9 mouse cellular contexts compared by ENCODE assay signal in the genomic region with DNA sequence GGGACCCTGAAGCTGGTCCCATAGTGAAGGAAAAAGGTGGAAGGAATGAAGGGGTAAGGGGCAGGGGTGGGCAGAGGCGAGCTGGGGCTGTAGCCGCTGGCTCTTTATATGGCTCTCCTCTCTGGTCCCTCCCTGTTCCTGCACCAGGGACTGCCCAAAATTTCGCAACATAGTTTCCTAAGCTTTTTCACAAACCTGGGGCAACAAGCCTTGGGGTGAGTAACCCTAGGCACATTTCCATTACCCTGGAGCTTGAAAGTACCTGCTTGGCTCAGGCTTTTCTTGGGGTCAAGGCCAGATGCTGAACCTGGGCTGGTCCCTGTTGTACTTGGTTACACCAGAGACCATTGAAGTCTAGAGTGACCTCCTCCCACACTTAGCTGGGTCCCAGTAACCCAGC. TPM values are rescaled to one million over a fixed set of nuclear protein-coding genes. Genes with fewer than 3 reads are reported as not detected.
A peak's percentile ranks its signal among the peaks of the same experiment; 100 is the strongest.
DNase-seq lines count a peak whose midpoint lies in the region; ATAC-seq and TF ChIP-seq lines count a peak whose summit lies in the region.
"Had no signal": no experiment of that assay in that cellular context is flagged by ENCODE, and none has a peak within 500 bp of the region (broad histone marks: within the 10 kb centered on the region; RNA-seq: fewer than 3 reads in every experiment).

TSS of gene C3 (minus strand) at position 123 of the 400 bp plus-strand sequence.

- WGBS in lung, adult 2 months: 37% methylated on average over 3 of the region's 3 CpGs

- intact Hi-C loops in gastrocnemius, postnatal 36 days (cut with DNase I): no loop called here

- H3K79me3 ChIP-seq in C2C12 (ENCODE audit: low read depth): no peaks in the 10 kb centered on the region

- TF ChIP-seq CTCF in C2C12 (IDR thresholded peaks at IDR 0.05; ENCODE audit: control insufficient read depth, insufficient read depth, insufficient read length): no peak
- TF ChIP-seq CTCF in lung, adult 2 months (IDR thresholded peaks at IDR 0.05; ENCODE audit: insufficient read depth, low read length): no peak

- no peak for DNase-seq in gastrocnemius, postnatal 36 days
- DNase-seq in gastrocnemius, postnatal 25 days: no peak
- DNase-seq in lung, adult 2 months: peak; percentile 65
- no peak for DNase-seq in embryo, embryonic 9.5 days (ENCODE audit: extremely low spot score)
- DNase-seq in c-Kit-positive CD71-positive TER-119-positive erythroid progenitor cells, embryonic 14.5 days (ENCODE audit: low spot score): no peak
- no peak for DNase-seq in right cerebral cortex, postnatal 10 days (ENCODE audit: low spot score in 2 of 2)
- DNase-seq: layer of hippocampus, adult 9-11 months had no signal

- no peak within 1 kb of the TSS for H3K4me3 ChIP-seq in C2C12 (ENCODE audit: insufficient read depth, poor library complexity, severe bottlenecking)
- peak within 1 kb of the TSS; percentile 64 for H3K4me3 ChIP-seq in lung, adult 2 months (replicated peaks; ENCODE audit: extremely low read depth, low read depth, low read length)

- peaks cover 39% of the 10 kb centered on the region for H3K27me3 ChIP-seq in C2C12 (ENCODE audit: control insufficient read depth, insufficient read depth, insufficient read length)

- no peaks in the 10 kb centered on the region for H3K36me3 ChIP-seq in C2C12 (ENCODE audit: control insufficient read depth, insufficient read depth)

- no peaks in the 10 kb centered on the region for H3K79me2 ChIP-seq in C2C12 (ENCODE audit: control insufficient read depth, insufficient read depth)

- TF ChIP-seq POLR2A in lung, adult 2 months (IDR thresholded peaks at IDR 0.05; ENCODE audit: borderline replicate concordance, extremely low read depth, low read depth, low read length): peak; percentile 44; the same call in 1 of the 2 replicates

- H3K4me1 ChIP-seq in lung, adult 2 months (ENCODE audit: control insufficient read depth, insufficient read depth, low read length): peaks cover 12% of the 10 kb centered on the region

- H3ac ChIP-seq in C2C12 (ENCODE audit: control insufficient read depth, insufficient read length, low read depth): no peak within 1 kb of the TSS

- ATAC-seq in granulocyte monocyte progenitor cell, adult 5-6 weeks (replicated peaks; ENCODE audit: poor library complexity, severe bottlenecking): peak; percentile 69

TF ChIP-seq in C2C12, 6 proteins besides CTCF, POLR2A, EP300 and RAD21:
- TF ChIP-seq CEBPB (IDR thresholded peaks at IDR 0.05; ENCODE audit: low read depth) (peak; percentile 35), MAX (IDR thresholded peaks at IDR 0.05) (no peak)

RNA-seq across cellular contexts. Expression of gene C3, which starts in this region (rescaled TPM):
- 10 to 100 TPM; 11.8 TPM for total RNA-seq in gastrocnemius, postnatal 36 days (2021)
- total RNA-seq in gastrocnemius, postnatal 25 days (2021): 10 to 100 TPM in 1 of 2 experiments, 1 to 10 TPM in 1; 2.5 to 26.2 TPM
- polyA plus RNA-seq in C2C12 (2012; fragmentation: generic; extraction: Trizol): 0.01 TPM
- 59.6 and 67.4 TPM in 2 replicates for total RNA-seq in granulocyte monocyte progenitor cell, adult 5-6 weeks (2014; fragmentation: Nextera tagmentation)
- 146 and 183 TPM in 2 replicates for total RNA-seq in granulocyte monocyte progenitor cell, adult 5-6 weeks (2017)
- 254 and 275 TPM in 2 replicates for polyA plus RNA-seq in lung, adult 2 months (2012; rRNA removed)

Comparison
In these comparisons a context has a peak if more than half of its experiments do, and no peak if none do; other contexts are left out.
1. RNA of gene C3 (polyA plus RNA-seq): 254 to 275 TPM in lung, adult 2 months; 0.01 TPM in C2C12 (single experiment); every median in the first group is over 100 times any median in the second.